Mouse (Mus musculus) C3H10T1/2 (cell line): ENCODE data around the gene Figla. TPM values are rescaled to one million over a fixed set of nuclear protein-coding genes. Genes with fewer than 3 reads are reported as not detected.

Experiments
- polyA plus RNA-seq, 2 experiments: library from polyadenylated mRNA; unstranded; fragments of >200 nt; fragmentation: generic; extraction: Trizol; gene quantifications; one replicate each; pipeline ENCODE4 v1.2.1; 2012; ENCODE audit warnings: missing spikeins in 2 of 2

Gene Figla
- polyA plus RNA-seq = not detected

DNA sequence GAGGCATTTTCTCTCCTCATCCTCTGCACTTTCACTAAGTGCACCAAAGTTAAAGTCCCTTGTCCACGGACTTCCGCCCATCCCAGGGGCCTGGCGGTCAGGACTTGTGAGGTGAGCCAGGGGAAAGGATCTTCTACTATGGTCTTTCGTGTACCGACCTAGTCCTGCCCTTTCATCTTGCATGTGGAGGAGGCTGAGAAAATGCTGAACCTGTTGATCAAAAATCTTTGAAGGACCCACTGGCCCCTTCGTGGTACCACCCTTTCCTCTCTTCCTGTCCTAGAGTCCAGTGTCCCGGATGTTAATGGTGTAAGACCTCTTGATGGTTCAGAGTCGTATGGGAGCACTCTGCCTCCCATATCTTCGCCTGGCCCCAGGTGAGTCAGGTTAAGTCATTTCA is at the start of gene Figla:
TSS of gene Figla (plus strand) at position 301 of the 400 bp plus-strand sequence.

DNA sequence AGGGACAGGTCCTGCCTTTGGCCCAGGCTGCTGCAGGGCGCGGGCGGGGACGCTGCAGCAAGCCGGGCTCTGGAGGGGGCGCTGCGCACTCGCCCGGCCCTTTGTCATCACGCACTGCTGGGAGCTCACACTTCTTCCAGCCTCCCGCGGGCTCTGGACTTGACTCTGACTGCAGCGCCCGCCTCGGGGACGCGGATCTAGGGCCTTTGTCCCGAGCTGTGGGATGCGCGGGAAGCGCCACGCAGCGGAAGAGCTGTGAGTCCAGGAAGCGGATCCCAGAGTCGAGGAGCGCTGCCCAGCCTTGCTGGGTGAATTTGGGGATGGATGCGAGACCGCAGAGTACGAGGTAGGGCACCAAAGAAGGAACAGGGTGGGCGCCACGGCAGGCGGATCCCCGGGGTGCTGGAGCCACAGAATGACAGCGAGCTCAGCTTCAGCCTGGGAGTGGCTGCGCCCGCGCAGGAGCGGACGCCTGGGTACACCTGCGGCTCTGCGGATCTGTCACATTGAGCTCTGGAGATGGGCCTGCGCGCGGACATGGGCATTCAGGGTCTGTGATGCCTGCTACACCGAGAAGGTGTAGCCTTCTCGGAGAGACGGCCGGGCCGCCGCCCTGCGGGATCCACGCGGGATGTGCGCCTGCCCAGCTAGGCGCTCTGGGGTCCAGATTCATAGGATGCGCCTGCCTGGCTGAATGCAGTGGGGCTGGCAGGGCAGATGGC is 12.8 kb downstream of the Figla start, which contains the start of gene Add2:
TSS of gene Add2 (plus strand) at position 81 of the 722 bp plus-strand sequence.

Other genes starting within 250 kb of the Figla start
- under 1 TPM in 1 of 2 experiments, not detected in 1; 0.15 TPM for gene Nat8f6, start 195.2 kb upstream of the Figla start, polyA plus RNA-seq
- gene Nat8f5, start 195.2 kb upstream of the Figla start, polyA plus RNA-seq = under 1 TPM in 1 of 2 experiments, not detected in 1; 0.09 TPM
- gene Nat8, start 184.1 kb upstream of the Figla start, polyA plus RNA-seq = under 1 TPM in 1 of 2 experiments, not detected in 1; 0.68 TPM
- not detected for gene Nat8f2, start 147.0 kb upstream of the Figla start, polyA plus RNA-seq
- 1 to 10 TPM in 1 of 2 experiments, under 1 TPM in 1; 0.04 to 1.3 TPM for gene Nat8f4, start 111.3 kb upstream of the Figla start, polyA plus RNA-seq
- gene Tprkb, start 104.3 kb upstream of the Figla start, polyA plus RNA-seq = 10 to 100 TPM in 1 of 2 experiments, 1 to 10 TPM in 1; 4.5 to 30.4 TPM
- gene Nat8f1, start 100.5 kb upstream of the Figla start, polyA plus RNA-seq = 10 to 100 TPM in 1 of 2 experiments, 1 to 10 TPM in 1; 1.3 to 15.0 TPM
- gene Dusp11, start 54.5 kb upstream of the Figla start, polyA plus RNA-seq = 10 to 100 TPM in 1 of 2 experiments, 1 to 10 TPM in 1; 4.2 to 13.4 TPM
- gene Add2, start 12.5 kb downstream of the Figla start, polyA plus RNA-seq = 1 to 10 TPM; 2.9 to 3.7 TPM
- 1 to 10 TPM in 1 of 2 experiments, under 1 TPM in 1; 0.44 to 1.0 TPM for gene Tgfa, start 179.1 kb downstream of the Figla start, polyA plus RNA-seq